Mouse (Mus musculus) liver, embryonic 14.5 days (tissue): ENCODE data around the gene Lias. TPM values are rescaled to one million over a fixed set of nuclear protein-coding genes. Genes with fewer than 3 reads are reported as not detected.

Source experiments
- ATAC-seq: fragments of 200-750 bp; cut with Nextera tagmentation; 2 replicates; pipeline ENCODE4 v1.8.0; 2017; ENCODE audit warnings: moderate number of reproducible peaks, mild to moderate bottlenecking, moderate library complexity; ENCODE audit not compliant: insufficient read depth
- DNase-seq, 3 experiments: peaks; one replicate each; pipeline ENCODE4 v3.0.0-alpha.2; 2012 to 2013; ENCODE audit warnings: low read depth in 3 of 3, low spot score in 3 of 3
- H3K27ac ChIP-seq: fragments of 300-500 bp; sonication (generic); 2 replicates; pipeline ENCODE4 v1.5.1; 2014; ENCODE audit warnings: moderate library complexity, mild to moderate bottlenecking, control low read depth, inconsistent platforms
- H3K27me3 ChIP-seq: fragments of 300-500 bp; sonication (generic); 2 replicates; pipeline ENCODE4 v1.6.1; 2014; ENCODE audit warnings: mild to moderate bottlenecking, low read length, moderate library complexity; ENCODE audit not compliant: control insufficient read depth, insufficient read depth
- H3K36me3 ChIP-seq: fragments of 300-500 bp; sonication (generic); replicated peaks from 2 replicates; pipeline ENCODE4 v1.6.1; 2014; ENCODE audit warnings: low read depth; ENCODE audit not compliant: control insufficient read depth, insufficient read depth
- H3K4me1 ChIP-seq, 2 experiments: fragments of 200-500 bp in 1 of 2; fragments of 300-500 bp in 1 of 2; sonication (generic) in 1 of 2; replicated peaks; 2 replicates each; pipeline ENCODE4 v1.6.1; 2012 to 2014; ENCODE audit warnings: antibody characterized with exemption in 1 of 2, inconsistent platforms in 1 of 2, low read length in 1 of 2; ENCODE audit not compliant: control insufficient read depth in 2 of 2, insufficient read depth in 2 of 2
- H3K4me2 ChIP-seq: fragments of 300-500 bp; sonication (generic); 2 replicates; pipeline ENCODE4 v1.6.1; 2014; ENCODE audit warnings: low read depth, mild to moderate bottlenecking, control low read depth, moderate library complexity
- H3K4me3 ChIP-seq, 2 experiments: fragments of 200-500 bp in 1 of 2; fragments of 300-500 bp in 1 of 2; sonication (generic) in 1 of 2; 2 replicates each; pipeline ENCODE4 v1.5.1; 2012 to 2014; ENCODE audit warnings: low read depth in 2 of 2, low read length in 2 of 2, mild to moderate bottlenecking in 2 of 2, control low read depth in 1 of 2, inconsistent platforms in 1 of 2, moderate library complexity in 1 of 2; ENCODE audit not compliant: insufficient read depth in 1 of 2
- H3K9ac ChIP-seq: fragments of 300-500 bp; sonication (generic); replicated peaks from 2 replicates; pipeline ENCODE4 v1.6.1; 2014; ENCODE audit warnings: mild to moderate bottlenecking, control low read depth, moderate library complexity
- H3K9me3 ChIP-seq: fragments of 300-500 bp; sonication (generic); 2 replicates; pipeline ENCODE4 v1.6.1; 2016; ENCODE audit warnings: low read length, mixed read lengths; ENCODE audit not compliant: control insufficient read depth
- CTCF ChIP-seq: IDR thresholded peaks from 2 replicates; pipeline ENCODE4 v1.5.1; 2016; ENCODE audit warnings: antibody characterized with exemption, low read depth, control low read depth
- EP300 ChIP-seq: IDR thresholded peaks from 2 replicates; pipeline ENCODE4 v1.6.1; 2016; ENCODE audit warnings: antibody characterized with exemption, low read depth
- WGBS: fragments of 180-500 bp; shearing (Covaris S2); extraction: QIAGEN DNeasy Blood & Tissue Kit; methylation state at CpG from one replicate; pipeline ENCODE4 v1.1.7; 2014; ENCODE audit not compliant: insufficient replicate concordance; 5-methylcytosine and 5-hydroxymethylcytosine counted together
- polyA plus RNA-seq, 2 experiments: library from polyadenylated mRNA; depleted of rRNA in 1 of 2; stranded (reverse) in 1 of 2; unstranded in 1 of 2; fragments of >200 nt; fragmentation: Nextera tagmentation in 1 of 2; extraction: Ambion mirVana in 1 of 2; gene quantifications; 2 replicates each; pipeline versions ENCODE4 v1.2.1 to v1.2.3; 2012 to 2014

Gene Lias
- polyA plus RNA-seq, 2 experiments: 20.3 to 36.5 TPM

- Histone ChIP-seq H3K9me3 (no peaks in the 10 kb centered on the region), H3K36me3 (peaks cover 29% of the 10 kb centered on the region), H3K4me2 (no peak overlapping the region), H3K27ac (no peak overlapping the region), H3K9ac (no peak overlapping the region), H3K4me1 (peaks cover 7 to 11% of the 10 kb centered on the region in 2 experiments; a peak in 3 of 4 replicates), H3K27me3 (no peaks in the 10 kb centered on the region), H3K4me3 (no peak overlapping the region)
- 70% methylated on average over 2 of the region's 2 CpGs for WGBS
- DNase-seq (no peak), ATAC-seq (no peak)
- TF ChIP-seq EP300: no peak
- no peak for TF ChIP-seq CTCF
Measured at GRCm38 (mm10) chr5:65385704-65386103, 5.6 kb upstream of the Lias start.

DNA sequence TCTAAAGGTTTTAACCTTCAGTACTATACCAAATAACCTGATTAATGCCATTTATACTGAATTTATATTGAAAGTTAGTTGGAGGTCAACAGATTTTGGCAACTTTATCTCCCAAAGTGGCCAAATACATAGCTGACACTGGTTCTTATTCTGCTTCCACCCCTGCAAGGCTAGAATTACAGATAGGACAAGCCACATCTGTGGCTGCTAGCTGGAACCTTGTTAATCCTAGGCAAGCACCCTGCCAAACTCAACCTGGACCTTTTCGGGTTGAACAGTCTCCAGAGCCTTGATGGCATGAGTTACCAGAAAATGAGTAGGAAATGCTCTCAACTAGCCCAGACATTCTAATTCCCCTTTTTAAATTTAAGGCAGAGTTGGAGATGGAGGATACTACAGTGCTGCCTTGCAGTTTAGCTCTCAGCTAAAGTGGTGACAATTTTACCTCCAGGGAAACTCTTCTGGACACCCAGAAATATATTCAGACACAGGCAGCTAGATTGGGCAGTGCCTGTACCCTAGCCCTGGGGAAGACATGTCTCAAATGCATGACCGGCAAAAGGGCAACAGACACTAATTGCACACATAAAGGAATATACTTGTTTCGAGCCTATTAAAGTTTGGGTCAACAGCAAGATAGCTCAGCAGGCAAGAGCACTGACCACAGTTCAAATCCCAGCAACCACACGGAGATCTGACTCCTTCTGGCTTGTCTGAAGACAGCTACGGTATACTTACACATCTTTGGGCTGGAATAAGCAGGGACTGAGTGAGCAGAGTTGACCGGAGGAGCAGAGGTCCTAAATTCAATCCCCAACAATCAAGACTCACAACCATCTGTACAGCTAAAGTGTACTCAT lies 4.1 kb upstream of the Lias start:
- H3K4me3 ChIP-seq: no peak overlapping the region
- peaks cover 29% of the 10 kb centered on the region for H3K36me3 ChIP-seq
- H3K9ac ChIP-seq: no peak overlapping the region
- H3K4me1 ChIP-seq: peaks cover 7 to 11% of the 10 kb centered on the region in 2 experiments; a peak in 3 of 4 replicates
- 65% methylated on average over 6 of the region's 6 CpGs for WGBS
- TF ChIP-seq CTCF (no peak), EP300 (no peak)
- no peak overlapping the region for H3K4me2 ChIP-seq
- H3K27ac ChIP-seq: no peak overlapping the region
- no peaks in the 10 kb centered on the region for H3K9me3 ChIP-seq
- DNase-seq: no peak
- no peak for ATAC-seq
- no peaks in the 10 kb centered on the region for H3K27me3 ChIP-seq

GRCm38 (mm10) chr5:65391753-65392152 lies 456 bp downstream of the Lias start:
- ATAC-seq (peak; percentile 51; the same call in 1 of the 2 replicates), DNase-seq (peak in 1 of 3 experiments; percentile 41)
- Histone ChIP-seq H3K4me3 (peak overlapping the region; percentile 73 to 77), H3K4me1 (peaks cover 7 to 11% of the 10 kb centered on the region in 2 experiments; a peak in 3 of 4 replicates), H3K9me3 (no peaks in the 10 kb centered on the region), H3K36me3 (peaks cover 35% of the 10 kb centered on the region), H3K9ac (peak overlapping the region; percentile 73), H3K27ac (peak overlapping the region; percentile 43), H3K4me2 (peak overlapping the region; percentile 83), H3K27me3 (no peaks in the 10 kb centered on the region)
- TF ChIP-seq EP300: no peak
- 3% methylated on average over 12 of the region's 12 CpGs for WGBS

GRCm38 (mm10) chr5:65394425-65394824 lies 3.1 kb downstream of the Lias start:
- H3K9me3 ChIP-seq: no peaks in the 10 kb centered on the region

GRCm38 (mm10) chr5:65401251-65401994 lies 10.1 kb downstream of the Lias start:
- H3K27me3 ChIP-seq: no peaks in the 10 kb centered on the region
- H3K9ac ChIP-seq: no peak overlapping the region
- H3K4me1 ChIP-seq: no peaks in the 10 kb centered on the region
- no peak overlapping the region for H3K4me3 ChIP-seq
- H3K4me2 ChIP-seq: no peak overlapping the region
- TF ChIP-seq EP300: peak; percentile 8; the same call in 1 of the 2 replicates
- peak; percentile 96 for TF ChIP-seq CTCF
- 25% methylated on average over 2 of the region's 2 CpGs for WGBS
- peak; percentile 66 to 72 (median 67) for DNase-seq
- no peaks in the 10 kb centered on the region for H3K9me3 ChIP-seq
- ATAC-seq: peak; percentile 53; the same call in 1 of the 2 replicates
- no peak overlapping the region for H3K27ac ChIP-seq
- peaks cover 24% of the 10 kb centered on the region for H3K36me3 ChIP-seq

More at GRCm38 (mm10) chr5:65394425-65394824, 3.1 kb downstream of the Lias start:
- WGBS: 87% methylated on average over 7 of the region's 7 CpGs
- no peak for ATAC-seq
- TF ChIP-seq EP300: no peak
- 0 out of 2 replicates have a peak, but pooled peaks have one; percentile 11 for TF ChIP-seq CTCF
- Histone ChIP-seq H3K4me2 (no peak overlapping the region), H3K9ac (no peak overlapping the region), H3K27ac (no peak overlapping the region), H3K4me1 (peaks cover 5 to 6% of the 10 kb centered on the region in 2 experiments; a peak in 3 of 4 replicates), H3K36me3 (peaks cover 23% of the 10 kb centered on the region), H3K27me3 (no peaks in the 10 kb centered on the region), H3K4me3 (no peak overlapping the region)
- DNase-seq: no peak
